Mouse (Mus musculus) brain, embryonic 14.5 days (tissue): ENCODE measurements around the gene Tbc1d1.

Source experiments
- CTCF ChIP-seq: fragments of 200-500 bp; IDR thresholded peaks from 2 replicates; pipeline ENCODE4 v1.5.1; 2012; ENCODE audit warnings: inconsistent platforms, mild to moderate bottlenecking, moderate library complexity, borderline replicate concordance; ENCODE audit not compliant: insufficient read depth, insufficient read length; ENCODE audit errors: extremely low read depth
- POLR2A ChIP-seq: fragments of 200-500 bp; IDR thresholded peaks from 2 replicates; pipeline ENCODE4 v1.6.1; 2012; ENCODE audit warnings: mild to moderate bottlenecking, inconsistent platforms, borderline replicate concordance; ENCODE audit not compliant: poor library complexity, insufficient read depth, insufficient read length, severe bottlenecking; ENCODE audit errors: extremely low read depth

DNA sequence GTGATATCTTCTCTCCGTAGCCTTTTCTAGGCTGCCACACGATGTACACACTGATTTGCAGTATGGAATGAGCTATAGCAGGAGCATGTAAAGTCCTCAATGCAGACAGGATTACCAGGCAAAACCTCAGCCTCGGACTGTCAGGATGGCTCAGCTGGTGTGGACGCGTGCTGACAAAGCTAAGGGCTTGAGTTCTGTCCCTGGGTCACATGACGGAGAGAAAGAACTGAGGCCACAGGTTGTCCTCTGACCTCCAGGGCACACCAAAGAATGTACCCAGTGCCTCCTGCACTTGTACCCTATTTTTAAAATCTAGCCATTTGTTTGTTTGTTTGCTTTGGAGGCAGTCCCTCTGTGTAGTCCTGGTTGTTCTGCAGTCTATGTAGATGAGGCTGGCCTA lies 98.9 kb downstream of the Tbc1d1 start:
- no peak for TF ChIP-seq CTCF
- TF ChIP-seq POLR2A, result no peak
